Mouse (Mus musculus) heart, embryonic 12.5 days (tissue): ENCODE results near the gene Gadl1. TPM values are rescaled to one million over a fixed set of nuclear protein-coding genes. Genes with fewer than 3 reads are reported as not detected.

ENCODE experiments used
- ATAC-seq: fragments of 200-750 bp; cut with Nextera tagmentation; 2 replicates; pipeline ENCODE4 v1.8.0; 2017; ENCODE audit warnings: moderate TSS enrichment, moderate library complexity; ENCODE audit not compliant: insufficient number of reproducible peaks, low FRiP score
- H3K27ac ChIP-seq: fragments of 300-500 bp; sonication (generic); 2 replicates; pipeline ENCODE4 v1.5.1; 2016; ENCODE audit warnings: mild to moderate bottlenecking, moderate library complexity; ENCODE audit not compliant: poor library complexity, severe bottlenecking
- H3K27me3 ChIP-seq: fragments of 300-500 bp; sonication (generic); replicated peaks from 2 replicates; pipeline ENCODE4 v1.6.1; 2016; ENCODE audit warnings: mild to moderate bottlenecking, moderate library complexity
- H3K36me3 ChIP-seq: fragments of 300-500 bp; sonication (generic); 2 replicates; pipeline ENCODE4 v1.6.1; 2016; ENCODE audit warnings: mild to moderate bottlenecking, moderate library complexity
- H3K4me1 ChIP-seq: fragments of 300-500 bp; sonication (generic); replicated peaks from 2 replicates; pipeline ENCODE4 v1.6.1; 2016; ENCODE audit warnings: mild to moderate bottlenecking
- H3K4me2 ChIP-seq: fragments of 300-500 bp; sonication (generic); 2 replicates; pipeline ENCODE4 v1.6.1; 2016; ENCODE audit warnings: mild to moderate bottlenecking, moderate library complexity
- H3K4me3 ChIP-seq: fragments of 300-500 bp; sonication (generic); 2 replicates; pipeline ENCODE4 v1.5.1; 2016; ENCODE audit warnings: mild to moderate bottlenecking
- H3K9ac ChIP-seq: fragments of 300-500 bp; sonication (generic); 2 replicates; pipeline ENCODE4 v1.6.1; 2016; ENCODE audit warnings: mild to moderate bottlenecking, moderate library complexity
- H3K9me3 ChIP-seq: fragments of 300-500 bp; sonication (generic); replicated peaks from 2 replicates; pipeline ENCODE4 v1.6.1; 2016; ENCODE audit warnings: mild to moderate bottlenecking, moderate library complexity
- WGBS: fragments of 180-500 bp; shearing (Covaris S2); methylation state at CpG from one replicate; pipeline ENCODE4 v1.1.7; 2016; 5-methylcytosine and 5-hydroxymethylcytosine counted together
- polyA plus RNA-seq: library from polyadenylated mRNA; unstranded; fragments of >200 nt; fragmentation: Nextera tagmentation; extraction: Ambion mirVana; gene quantifications from 2 replicates; pipeline ENCODE4 v1.2.1, GENCODE M21; 2016

Gadl1 gene
- polyA plus RNA-seq = 0.45 and 0.46 TPM in 2 replicates

- no peak for ATAC-seq
- Histone ChIP-seq H3K36me3 (no peaks in the 10 kb centered on the region), H3K4me2 (peak within 1 kb of the TSS; percentile 60), H3K9ac (peak within 1 kb of the TSS; percentile 33; the same call in 1 of the 2 replicates), H3K27ac (no peak within 1 kb of the TSS), H3K27me3 (0 out of 2 replicates have a peak, but pooled peaks cover 4% of the 10 kb centered on the region), H3K4me3 (peak within 1 kb of the TSS; percentile 25), H3K4me1 (peaks cover 21% of the 10 kb centered on the region), H3K9me3 (no peaks in the 10 kb centered on the region)
- 62% methylated on average over 9 of the region's 9 CpGs for WGBS
These were observed at the start of gene Gadl1 for GRCm38 (mm10) chr9:115909155-115909554. Gadl1 (plus strand) TSS chr9:115909455.

GRCm38 (mm10) chr9:115862802-115863201, 46.5 kb upstream of the Gadl1 start:
- H3K9me3 ChIP-seq = no peaks in the 10 kb centered on the region; the same call in 1 of the 2 replicates
- peaks cover 9% of the 10 kb centered on the region for H3K4me1 ChIP-seq
- no peak overlapping the region for H3K4me2 ChIP-seq
- H3K4me3 ChIP-seq = no peak overlapping the region
- 54% methylated on average over 5 of the region's 5 CpGs for WGBS
- no peak overlapping the region for H3K9ac ChIP-seq
- no peak for ATAC-seq
- no peak overlapping the region for H3K27ac ChIP-seq
- no peaks in the 10 kb centered on the region for H3K27me3 ChIP-seq
- no peaks in the 10 kb centered on the region for H3K36me3 ChIP-seq

DNA sequence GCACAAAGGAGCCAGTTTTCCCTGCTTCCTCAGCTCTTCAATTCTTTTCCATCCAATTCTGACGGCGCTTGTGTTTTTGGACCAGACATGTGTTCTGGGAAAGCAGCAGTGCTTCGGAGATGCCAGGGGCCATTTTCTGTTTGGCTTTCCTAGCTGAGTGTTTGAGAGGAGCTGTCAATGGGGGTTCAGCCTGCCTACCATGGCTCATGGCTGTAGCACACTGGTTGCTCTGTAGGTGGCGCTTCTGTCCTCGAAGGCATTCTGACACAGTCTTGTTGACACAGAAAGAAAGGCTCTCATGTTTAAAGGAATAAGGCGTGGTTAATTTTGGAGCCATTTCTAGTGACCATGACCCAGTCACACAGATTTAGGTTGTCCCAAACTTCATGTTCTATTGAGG, 45.9 kb upstream of the Gadl1 start:
- H3K4me1 ChIP-seq = peaks cover 14% of the 10 kb centered on the region
- no peak overlapping the region for H3K27ac ChIP-seq
- H3K4me2 ChIP-seq = no peak overlapping the region
- H3K4me3 ChIP-seq = no peak overlapping the region
- no peak for ATAC-seq
- no peaks in the 10 kb centered on the region for H3K27me3 ChIP-seq
- WGBS = 72% methylated on average over 6 of the region's 6 CpGs
- H3K36me3 ChIP-seq = no peaks in the 10 kb centered on the region
- H3K9ac ChIP-seq = no peak overlapping the region
- H3K9me3 ChIP-seq = no peaks in the 10 kb centered on the region; the same call in 1 of the 2 replicates

DNA sequence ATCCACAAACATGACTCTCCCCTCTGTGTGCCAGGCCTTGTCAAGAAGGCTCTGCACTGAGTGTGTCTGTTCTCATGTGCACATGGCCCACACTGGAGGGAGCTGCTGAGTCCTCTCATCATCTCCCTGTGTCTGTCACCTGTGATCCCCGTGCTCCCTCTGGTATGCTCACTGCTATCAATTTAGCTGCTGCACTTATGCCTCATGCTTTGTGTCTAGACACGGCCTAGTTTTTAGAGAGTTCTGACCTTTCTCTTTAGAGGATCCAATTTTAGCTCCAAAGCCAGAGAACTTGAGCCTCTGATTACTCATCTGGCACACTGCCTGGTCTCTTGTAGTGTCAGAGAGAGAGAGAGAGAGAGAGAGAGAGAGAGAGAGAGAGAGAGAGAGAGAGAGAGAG, 42.0 kb upstream of the Gadl1 start:
- Histone ChIP-seq H3K27me3 (no peaks in the 10 kb centered on the region), H3K9ac (no peak overlapping the region), H3K4me3 (no peak overlapping the region), H3K9me3 (no peaks in the 10 kb centered on the region; the same call in 1 of the 2 replicates), H3K4me1 (peaks cover 23% of the 10 kb centered on the region), H3K4me2 (no peak overlapping the region), H3K27ac (peak overlapping the region; percentile 74), H3K36me3 (no peaks in the 10 kb centered on the region)
- WGBS = 12% methylated on average over 2 of the region's 2 CpGs
- ATAC-seq = peak; percentile 74

- Histone ChIP-seq H3K4me2 (no peak overlapping the region), H3K36me3 (no peaks in the 10 kb centered on the region), H3K9me3 (peaks cover 9% of the 10 kb centered on the region), H3K4me1 (peaks cover 20% of the 10 kb centered on the region), H3K27me3 (no peaks in the 10 kb centered on the region), H3K27ac (no peak overlapping the region), H3K4me3 (no peak overlapping the region), H3K9ac (no peak overlapping the region)
- ATAC-seq = no peak
- 82% methylated on average over 13 of the region's 13 CpGs for WGBS
These were observed 39.1 kb upstream of the Gadl1 start for GRCm38 (mm10) chr9:115870168-115870567.

- no peaks in the 10 kb centered on the region for H3K36me3 ChIP-seq
- H3K27me3 ChIP-seq = no peaks in the 10 kb centered on the region
- no peak overlapping the region for H3K9ac ChIP-seq
- H3K4me1 ChIP-seq = peaks cover 20% of the 10 kb centered on the region
- no peak overlapping the region for H3K4me3 ChIP-seq
- no peak for ATAC-seq
- WGBS = 83% methylated on average over 5 of the region's 5 CpGs
- no peak overlapping the region for H3K27ac ChIP-seq
- peaks cover 9% of the 10 kb centered on the region for H3K9me3 ChIP-seq
- no peak overlapping the region for H3K4me2 ChIP-seq
These were observed 38.6 kb upstream of the Gadl1 start for GRCm38 (mm10) chr9:115870640-115871039.

- Histone ChIP-seq H3K4me1 (no peaks in the 10 kb centered on the region), H3K9me3 (no peaks in the 10 kb centered on the region)
- 82% methylated on average over 6 of the region's 6 CpGs for WGBS
These were observed 28.8 kb upstream of the Gadl1 start for GRCm38 (mm10) chr9:115880500-115880899.

GRCm38 (mm10) chr9:115881137-115881536, 28.1 kb upstream of the Gadl1 start:
- no peaks in the 10 kb centered on the region for H3K4me1 ChIP-seq
- WGBS = 75% methylated on average over 3 of the region's 3 CpGs
- H3K9me3 ChIP-seq = no peaks in the 10 kb centered on the region
- no peaks in the 10 kb centered on the region for H3K27me3 ChIP-seq
- no peak for ATAC-seq
- no peak overlapping the region for H3K9ac ChIP-seq
- H3K4me2 ChIP-seq = no peak overlapping the region
- no peaks in the 10 kb centered on the region for H3K36me3 ChIP-seq
- H3K27ac ChIP-seq = no peak overlapping the region
- no peak overlapping the region for H3K4me3 ChIP-seq

More at GRCm38 (mm10) chr9:115880500-115880899, 28.8 kb upstream of the Gadl1 start:
- H3K36me3 ChIP-seq = no peaks in the 10 kb centered on the region
- no peak overlapping the region for H3K4me3 ChIP-seq
- no peak overlapping the region for H3K27ac ChIP-seq
- no peak for ATAC-seq
- no peaks in the 10 kb centered on the region for H3K27me3 ChIP-seq
- H3K9ac ChIP-seq = no peak overlapping the region
- no peak overlapping the region for H3K4me2 ChIP-seq

- 72% methylated on average over 5 of the region's 5 CpGs for WGBS
- H3K36me3 ChIP-seq = no peaks in the 10 kb centered on the region
- H3K27ac ChIP-seq = no peak overlapping the region
- H3K9me3 ChIP-seq = peaks cover 4% of the 10 kb centered on the region
- no peaks in the 10 kb centered on the region for H3K4me1 ChIP-seq
- H3K27me3 ChIP-seq = no peaks in the 10 kb centered on the region
- no peak overlapping the region for H3K9ac ChIP-seq
- H3K4me2 ChIP-seq = no peak overlapping the region
- no peak for ATAC-seq
- no peak overlapping the region for H3K4me3 ChIP-seq
These were observed 26.5 kb upstream of the Gadl1 start for GRCm38 (mm10) chr9:115882627-115883200.

DNA sequence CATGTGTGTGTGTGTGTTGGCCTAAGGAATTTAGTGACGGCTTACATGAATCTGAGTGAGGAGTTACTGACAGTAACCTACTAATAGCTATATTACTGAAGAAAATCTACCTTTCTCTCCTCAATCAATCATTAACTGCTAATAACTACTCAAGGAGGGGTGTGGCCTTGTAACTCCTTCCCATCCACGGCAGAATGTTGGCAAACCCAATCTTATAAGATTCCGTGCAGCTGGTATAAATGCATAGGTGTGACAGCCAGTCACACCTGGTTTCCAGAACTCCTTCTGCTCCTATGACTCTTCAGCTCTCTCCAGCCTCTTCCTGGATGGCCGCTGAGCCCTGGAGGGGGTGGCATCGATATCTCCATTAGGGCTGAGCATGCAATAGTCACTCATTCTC, 25.8 kb upstream of the Gadl1 start:
- ATAC-seq = no peak

DNA sequence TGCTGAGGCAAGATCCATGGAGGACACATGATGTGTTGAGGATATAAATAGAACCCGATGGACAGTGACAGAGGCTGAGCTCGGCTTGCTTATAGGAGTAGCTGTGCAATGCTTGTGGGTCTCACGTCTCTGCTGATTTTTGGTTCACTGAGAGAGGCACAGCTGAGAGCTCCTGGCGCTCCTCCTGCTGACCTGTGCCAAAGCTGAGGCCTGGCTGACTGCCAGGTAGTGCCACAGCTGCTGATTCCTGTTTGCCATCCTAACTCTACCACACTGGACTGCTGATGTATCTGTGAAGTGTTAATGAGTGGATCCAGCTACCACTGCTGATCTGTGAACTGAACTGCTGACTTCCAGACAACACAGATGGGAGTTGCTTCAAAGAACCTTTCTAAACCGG, 21.7 kb upstream of the Gadl1 start:
- Histone ChIP-seq H3K27ac (no peak overlapping the region), H3K36me3 (no peaks in the 10 kb centered on the region), H3K27me3 (no peaks in the 10 kb centered on the region), H3K4me3 (no peak overlapping the region), H3K4me2 (no peak overlapping the region), H3K9me3 (peaks cover 4% of the 10 kb centered on the region), H3K9ac (no peak overlapping the region), H3K4me1 (no peaks in the 10 kb centered on the region)
- ATAC-seq = no peak
- WGBS = 77% methylated on average over 5 of the region's 5 CpGs

More for the DNA sequence above, 25.8 kb upstream of the Gadl1 start:
- WGBS = 82% methylated on average over 5 of the region's 5 CpGs
- Histone ChIP-seq H3K9me3 (peaks cover 4% of the 10 kb centered on the region), H3K4me3 (no peak overlapping the region), H3K36me3 (no peaks in the 10 kb centered on the region), H3K27me3 (no peaks in the 10 kb centered on the region), H3K27ac (no peak overlapping the region), H3K9ac (no peak overlapping the region), H3K4me2 (no peak overlapping the region), H3K4me1 (no peaks in the 10 kb centered on the region)

GRCm38 (mm10) chr9:115893131-115893530, 16.1 kb upstream of the Gadl1 start:
- 69% methylated on average over 4 of the region's 4 CpGs for WGBS
- ATAC-seq = no peak
- no peak overlapping the region for H3K4me2 ChIP-seq

More at GRCm38 (mm10) chr9:115893131-115893530, 16.1 kb upstream of the Gadl1 start:
- H3K9ac ChIP-seq = no peak overlapping the region
- peaks cover 6% of the 10 kb centered on the region; the same call in 1 of the 2 replicates for H3K9me3 ChIP-seq
- no peak overlapping the region for H3K27ac ChIP-seq
- no peak overlapping the region for H3K4me3 ChIP-seq
- H3K36me3 ChIP-seq = no peaks in the 10 kb centered on the region
- no peaks in the 10 kb centered on the region for H3K27me3 ChIP-seq
- peaks cover 6% of the 10 kb centered on the region; the same call in 1 of the 2 replicates for H3K4me1 ChIP-seq
